ENCODE assay signal across 10 mouse cellular contexts in the genomic region with DNA sequence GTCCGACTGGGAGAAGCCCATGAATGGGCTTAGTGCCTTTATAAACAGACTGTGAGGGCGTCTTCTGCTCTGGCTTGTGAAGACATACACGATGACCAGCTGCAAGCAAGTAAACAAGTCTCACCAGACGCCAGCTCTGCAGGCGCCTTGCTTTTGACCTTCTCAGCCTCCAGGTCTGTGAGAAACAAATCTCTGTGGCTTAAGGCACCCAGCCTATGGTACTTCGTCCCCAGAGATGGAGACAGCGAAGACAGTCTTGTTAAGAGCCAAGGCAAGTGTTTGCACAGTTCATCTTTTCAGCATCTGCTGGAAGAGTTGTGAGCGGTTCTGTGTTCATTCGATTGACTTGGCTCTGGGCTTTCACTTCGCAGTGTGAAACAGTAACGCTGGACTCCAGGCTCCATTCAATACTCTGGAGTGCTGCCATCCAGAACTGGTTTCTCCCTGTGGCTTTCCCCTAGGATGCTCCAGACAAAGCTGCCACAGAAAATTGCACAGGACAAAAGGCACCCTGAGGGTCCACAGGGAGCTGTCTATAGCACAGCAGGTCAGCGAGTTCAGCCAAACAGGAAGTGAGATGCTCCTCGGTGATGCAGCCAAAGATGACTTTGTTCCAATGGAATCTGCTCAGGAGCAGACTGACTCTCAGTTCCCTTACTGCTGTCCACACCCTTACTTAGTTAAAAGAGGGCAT.
A peak's percentile ranks its signal among the peaks of the same experiment; 100 is the strongest.
DNase-seq lines count a peak whose midpoint lies in the region; ATAC-seq and TF ChIP-seq lines count a peak whose summit lies in the region.
"Had no signal": no experiment of that assay in that cellular context is flagged by ENCODE, and none has a peak within 500 bp of the region (broad histone marks: within the 10 kb centered on the region; RNA-seq: fewer than 3 reads in every experiment).

No protein-coding gene starts in this region.

- no peaks in the 10 kb centered on the region for H3K36me3 ChIP-seq in midbrain, embryonic 15.5 days (replicated peaks)
- H3K36me3 ChIP-seq: embryonic facial prominence, embryonic 13.5 days had no signal

- H3K4me2 ChIP-seq in midbrain, embryonic 15.5 days = no peak overlapping the region
- H3K4me2 ChIP-seq: embryonic facial prominence, embryonic 13.5 days had no signal

- WGBS in midbrain, embryonic 15.5 days = 52% methylated on average over 13 of the region's 13 CpGs

- peak overlapping the region; percentile 53 for H3K27ac ChIP-seq in layer of hippocampus, adult 2 months
- H3K27ac ChIP-seq in midbrain, embryonic 15.5 days = peak overlapping the region; percentile 31; the same call in 1 of the 2 replicates
- H3K27ac ChIP-seq: embryonic facial prominence, embryonic 13.5 days had no signal

- H3K4me3 ChIP-seq in layer of hippocampus, adult 2 months = peak overlapping the region; percentile 23; the same call in 1 of the 2 replicates
- no peak overlapping the region for H3K4me3 ChIP-seq in midbrain, embryonic 15.5 days
- H3K4me3 ChIP-seq: embryonic facial prominence, embryonic 13.5 days had no signal

- H3K9me3 ChIP-seq in midbrain, embryonic 15.5 days = no peaks in the 10 kb centered on the region
- H3K9me3 ChIP-seq: embryonic facial prominence, embryonic 13.5 days had no signal

- 0 out of 2 replicates have a peak, but pooled peaks have one; percentile 52 for ATAC-seq in midbrain, embryonic 15.5 days (replicated peaks)
- ATAC-seq in erythroblast, adult 5-6 weeks (replicated peaks; ENCODE audit: low FRiP score, poor library complexity, severe bottlenecking) = no peak

- no peaks in the 10 kb centered on the region for H3K4me1 ChIP-seq in midbrain, embryonic 15.5 days
- H3K4me1 ChIP-seq: embryonic facial prominence, embryonic 13.5 days had no signal

- H3K9ac ChIP-seq in midbrain, embryonic 15.5 days = no peak overlapping the region
- H3K9ac ChIP-seq: embryonic facial prominence, embryonic 13.5 days had no signal

- DNase-seq in layer of hippocampus, adult 2 months (ENCODE audit: low spot score in 2 of 2) = no peak
- DNase-seq in layer of hippocampus, adult 8-10 months (ENCODE audit: low spot score in 2 of 2) = no peak
- DNase-seq in brain, adult 2 months (ENCODE audit: low read depth, low spot score) = peak; percentile 62
- DNase-seq in heart, adult 8-10 months (ENCODE audit: low spot score) = peak; percentile 31
- no peak for DNase-seq in kidney, postnatal 14 days
- DNase-seq in kidney, adult 8-10 months = no peak
- DNase-seq: kidney, adult 2 months had no signal

- no peak for TF ChIP-seq CTCF in layer of hippocampus, adult 2 months (conservative IDR thresholded peaks at IDR 0.05)

- no peaks in the 10 kb centered on the region for H3K27me3 ChIP-seq in midbrain, embryonic 15.5 days (replicated peaks)
- H3K27me3 ChIP-seq: embryonic facial prominence, embryonic 13.5 days had no signal

Comparison
In these comparisons a context has a peak if more than half of its experiments do, and no peak if none do; other contexts are left out.
1. DNase-seq: peak in brain, adult 2 months (single experiment) and heart, adult 8-10 months (single experiment); none in layer of hippocampus, adult 2 months (0 of 2), layer of hippocampus, adult 8-10 months (0 of 2), kidney, postnatal 14 days (single experiment) and kidney, adult 8-10 months (0 of 2).